Mouse (Mus musculus): ENCODE measurements around the gene Hoxc4. TPM values are rescaled to one million over a fixed set of nuclear protein-coding genes. Genes with fewer than 3 reads are reported as not detected.
A peak's percentile ranks its signal among the peaks of the same experiment; 100 is the strongest.

The Hoxc4 gene
- total RNA-seq, 1 experiment, result 0.31 TPM

GRCm38 (mm10) chr15:103006326-103006725 is 12.4 kb upstream of the Hoxc4 start:
- H3K4me1 ChIP-seq (ENCODE audit: control insufficient read depth in 2 of 2, insufficient read depth in 2 of 2, low read length in 2 of 2, poor library complexity in 1 of 2), result peaks cover 0 to 3% of the 10 kb centered on the region in 2 experiments; a peak in 1 of 4 replicates
- no peaks in the 10 kb centered on the region for H3K36me3 ChIP-seq (ENCODE audit: control insufficient read depth, insufficient read depth, low read length, poor library complexity, severe bottlenecking)
- in situ Hi-C loops (cut with MboI; ENCODE audit: low sequenced_read_pairs in 2 of 2, unreplicated experiment in 2 of 2), result no loop called here
- no peak overlapping the region for H3K9ac ChIP-seq (ENCODE audit: insufficient read depth, low read depth, low read length, poor library complexity, severe bottlenecking)
- H3K27ac ChIP-seq (ENCODE audit: insufficient read depth, low read depth, low read length, poor library complexity, severe bottlenecking), result no peak overlapping the region
- H3K9me3 ChIP-seq (ENCODE audit: control insufficient read depth, insufficient read depth, low read depth, low read length), result no peaks in the 10 kb centered on the region
- no peak overlapping the region for H3K4me3 ChIP-seq (ENCODE audit: insufficient read depth in 1 of 2, low read depth in 1 of 2, low read length in 2 of 2, poor library complexity in 1 of 2, severe bottlenecking in 1 of 2)
- no peak for DNase-seq (ENCODE audit: low read depth, low spot score)
- TF ChIP-seq ZC3H11A (IDR thresholded peaks at IDR 0.05; ENCODE audit: borderline replicate concordance, low read depth, low read length) (no peak), CHD2 (IDR thresholded peaks at IDR 0.05; ENCODE audit: low read depth, low read length) (no peak), ZNF384 (IDR thresholded peaks at IDR 0.05; ENCODE audit: low read depth, low read length) (no peak), MAFK (IDR thresholded peaks at IDR 0.05; ENCODE audit: insufficient read depth, low read depth, low read length) (no peak), HCFC1 (IDR thresholded peaks at IDR 0.05; ENCODE audit: borderline replicate concordance, insufficient read depth, low read length) (no peak)

GRCm38 (mm10) chr15:103009265-103010111 is 9.2 kb upstream of the Hoxc4 start:
- Histone ChIP-seq H3K4me3 (ENCODE audit: insufficient read depth in 1 of 2, low read depth in 1 of 2, low read length in 2 of 2, poor library complexity in 1 of 2, severe bottlenecking in 1 of 2) (peak overlapping the region in 1 of 2 experiments; percentile 4; a peak in 2 of 4 replicates), H3K27ac (ENCODE audit: insufficient read depth, low read depth, low read length, poor library complexity, severe bottlenecking) (no peak overlapping the region), H3K4me1 (ENCODE audit: control insufficient read depth in 2 of 2, insufficient read depth in 2 of 2, low read length in 2 of 2, poor library complexity in 1 of 2) (peaks cover 0 to 3% of the 10 kb centered on the region in 2 experiments; a peak in 1 of 4 replicates), H3K9ac (ENCODE audit: insufficient read depth, low read depth, low read length, poor library complexity, severe bottlenecking) (no peak overlapping the region), H3K9me3 (ENCODE audit: control insufficient read depth, insufficient read depth, low read depth, low read length) (no peaks in the 10 kb centered on the region), H3K36me3 (ENCODE audit: control insufficient read depth, insufficient read depth, low read length, poor library complexity, severe bottlenecking) (no peaks in the 10 kb centered on the region)
- DNase-seq (ENCODE audit: low read depth, low spot score), result no peak
- TF ChIP-seq CHD2 (IDR thresholded peaks at IDR 0.05; ENCODE audit: low read depth, low read length), result no peak
- TF ChIP-seq MAFK (IDR thresholded peaks at IDR 0.05; ENCODE audit: insufficient read depth, low read depth, low read length), result no peak
- no peak for TF ChIP-seq ZC3H11A (IDR thresholded peaks at IDR 0.05; ENCODE audit: borderline replicate concordance, low read depth, low read length)
- no peak for TF ChIP-seq ZNF384 (IDR thresholded peaks at IDR 0.05; ENCODE audit: low read depth, low read length)
- TF ChIP-seq HCFC1 (IDR thresholded peaks at IDR 0.05; ENCODE audit: borderline replicate concordance, insufficient read depth, low read length), result no peak
- in situ Hi-C loops (cut with MboI; ENCODE audit: low sequenced_read_pairs in 2 of 2, unreplicated experiment in 2 of 2), result loop anchor here in 1 of 2 experiments (10.0 kb wide), 1 partner anchor 165 kb away; no protein-coding TSS in a partner anchor

DNA sequence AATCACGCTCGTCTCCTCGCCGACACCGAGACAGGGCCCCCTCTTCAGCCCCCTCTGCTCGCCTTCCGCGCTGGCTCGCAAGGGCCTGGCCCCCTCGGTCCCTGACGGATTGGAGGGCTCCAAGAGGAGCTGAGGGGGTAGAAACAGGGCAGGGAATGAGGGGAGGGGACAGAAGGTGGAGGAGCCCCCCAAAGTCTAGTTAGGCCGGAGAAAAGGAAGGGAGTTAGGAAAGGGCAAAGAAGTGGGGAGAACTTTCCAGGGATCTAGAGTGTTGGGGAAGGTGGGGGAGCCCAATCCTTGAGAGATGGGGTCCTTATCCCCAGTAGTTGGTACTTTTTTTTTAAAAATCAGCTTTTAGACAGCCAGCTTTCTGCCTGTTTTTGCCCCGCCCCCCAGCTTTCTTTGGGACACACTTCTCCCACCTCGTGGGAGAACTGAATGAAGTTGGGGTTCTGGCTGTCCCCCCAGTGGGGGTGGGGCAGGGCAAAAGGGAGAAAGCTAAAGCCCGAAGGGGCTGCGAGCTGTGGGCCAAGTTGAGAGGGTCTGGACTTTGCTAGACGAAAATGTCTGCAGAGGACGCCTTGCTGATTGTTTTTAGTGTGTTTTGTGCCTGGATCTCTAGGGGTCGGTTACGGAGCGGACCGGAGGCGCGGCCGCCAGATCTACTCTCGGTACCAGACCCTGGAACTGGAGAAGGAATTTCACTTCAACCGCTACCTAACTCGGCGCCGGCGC is 8.5 kb upstream of the Hoxc4 start:
- Histone ChIP-seq H3K4me3 (ENCODE audit: insufficient read depth in 1 of 2, low read depth in 1 of 2, low read length in 2 of 2, poor library complexity in 1 of 2, severe bottlenecking in 1 of 2) (no peak overlapping the region; a peak in 1 of 4 replicates), H3K4me1 (ENCODE audit: control insufficient read depth in 2 of 2, insufficient read depth in 2 of 2, low read length in 2 of 2, poor library complexity in 1 of 2) (peaks cover 0 to 3% of the 10 kb centered on the region in 2 experiments; a peak in 1 of 4 replicates), H3K9me3 (ENCODE audit: control insufficient read depth, insufficient read depth, low read depth, low read length) (no peaks in the 10 kb centered on the region), H3K9ac (ENCODE audit: insufficient read depth, low read depth, low read length, poor library complexity, severe bottlenecking) (no peak overlapping the region), H3K27ac (ENCODE audit: insufficient read depth, low read depth, low read length, poor library complexity, severe bottlenecking) (no peak overlapping the region), H3K36me3 (ENCODE audit: control insufficient read depth, insufficient read depth, low read length, poor library complexity, severe bottlenecking) (no peaks in the 10 kb centered on the region)
- in situ Hi-C loops (cut with MboI; ENCODE audit: low sequenced_read_pairs in 2 of 2, unreplicated experiment in 2 of 2), result loop anchor here in 1 of 2 experiments (10.0 kb wide), 1 partner anchor 165 kb away; no protein-coding TSS in a partner anchor
- TF ChIP-seq ZC3H11A (IDR thresholded peaks at IDR 0.05; ENCODE audit: borderline replicate concordance, low read depth, low read length) (no peak), HCFC1 (IDR thresholded peaks at IDR 0.05; ENCODE audit: borderline replicate concordance, insufficient read depth, low read length) (no peak), ZNF384 (IDR thresholded peaks at IDR 0.05; ENCODE audit: low read depth, low read length) (no peak), MAFK (IDR thresholded peaks at IDR 0.05; ENCODE audit: insufficient read depth, low read depth, low read length) (no peak), CHD2 (IDR thresholded peaks at IDR 0.05; ENCODE audit: low read depth, low read length) (no peak)
- no peak for DNase-seq (ENCODE audit: low read depth, low spot score)

- peaks cover 0 to 3% of the 10 kb centered on the region in 2 experiments; a peak in 1 of 4 replicates for H3K4me1 ChIP-seq (ENCODE audit: control insufficient read depth in 2 of 2, insufficient read depth in 2 of 2, low read length in 2 of 2, poor library complexity in 1 of 2)
- no peak overlapping the region for H3K9ac ChIP-seq (ENCODE audit: insufficient read depth, low read depth, low read length, poor library complexity, severe bottlenecking)
These were observed 7.7 kb upstream of the Hoxc4 start for GRCm38 (mm10) chr15:103010847-103011555.

More at GRCm38 (mm10) chr15:103010847-103011555, 7.7 kb upstream of the Hoxc4 start:
- H3K9me3 ChIP-seq (ENCODE audit: control insufficient read depth, insufficient read depth, low read depth, low read length), result no peaks in the 10 kb centered on the region
- no peak overlapping the region for H3K4me3 ChIP-seq (ENCODE audit: insufficient read depth in 1 of 2, low read depth in 1 of 2, low read length in 2 of 2, poor library complexity in 1 of 2, severe bottlenecking in 1 of 2)
- no peak for TF ChIP-seq ZC3H11A (IDR thresholded peaks at IDR 0.05; ENCODE audit: borderline replicate concordance, low read depth, low read length)
- TF ChIP-seq ZNF384 (IDR thresholded peaks at IDR 0.05; ENCODE audit: low read depth, low read length), result no peak
- no peak for TF ChIP-seq CHD2 (IDR thresholded peaks at IDR 0.05; ENCODE audit: low read depth, low read length)
- no peak for TF ChIP-seq HCFC1 (IDR thresholded peaks at IDR 0.05; ENCODE audit: borderline replicate concordance, insufficient read depth, low read length)
- no peak for TF ChIP-seq MAFK (IDR thresholded peaks at IDR 0.05; ENCODE audit: insufficient read depth, low read depth, low read length)
- H3K36me3 ChIP-seq (ENCODE audit: control insufficient read depth, insufficient read depth, low read length, poor library complexity, severe bottlenecking), result no peaks in the 10 kb centered on the region
- no peak for DNase-seq (ENCODE audit: low read depth, low spot score)
- in situ Hi-C loops (cut with MboI; ENCODE audit: low sequenced_read_pairs in 2 of 2, unreplicated experiment in 2 of 2), result loop anchor here in 1 of 2 experiments (10.0 kb wide), 1 partner anchor 164 kb away; no protein-coding TSS in a partner anchor
- no peak overlapping the region for H3K27ac ChIP-seq (ENCODE audit: insufficient read depth, low read depth, low read length, poor library complexity, severe bottlenecking)
